Comparison of ENCODE assay signal across 17 mouse cellular contexts in genomic region chr4:151088819-151089218, GRCm38 (mm10). TPM values are rescaled to one million over a fixed set of nuclear protein-coding genes. Genes with fewer than 3 reads are reported as not detected.
A peak's percentile ranks its signal among the peaks of the same experiment; 100 is the strongest.
DNase-seq lines count a peak whose midpoint lies in the region; ATAC-seq and TF ChIP-seq lines count a peak whose summit lies in the region.
"Had no signal": no experiment of that assay in that cellular context is flagged by ENCODE, and none has a peak within 500 bp of the region (broad histone marks: within the 10 kb centered on the region; RNA-seq: fewer than 3 reads in every experiment).

No protein-coding gene starts in this region.

- WGBS in hindbrain, postnatal 0 days: 84% methylated on average over 14 of the region's 14 CpGs

- ATAC-seq in frontal cortex, adult (ENCODE audit: low TSS enrichment): peak; percentile 31
- ATAC-seq in hindbrain, postnatal 0 days: 0 out of 2 replicates have a peak, but pooled peaks have one; percentile 19
- ATAC-seq: liver, embryonic 12.5 days had no signal

- no peak overlapping the region for H3K9ac ChIP-seq in hindbrain, postnatal 0 days (replicated peaks; ENCODE audit: low read length)
- H3K9ac ChIP-seq: liver, embryonic 12.5 days; neural tube, embryonic 15.5 days had no signal

- no peaks in the 10 kb centered on the region for H3K9me3 ChIP-seq in hindbrain, postnatal 0 days (ENCODE audit: low read length)
- H3K9me3 ChIP-seq: liver, embryonic 12.5 days; neural tube, embryonic 15.5 days had no signal

- peak overlapping the region; percentile 44; the same call in 1 of the 2 replicates for H3K27ac ChIP-seq in left cerebral cortex, adult 2 months
- peak overlapping the region; percentile 56; the same call in 1 of the 2 replicates for H3K27ac ChIP-seq in hindbrain, postnatal 0 days
- H3K27ac ChIP-seq: liver, embryonic 12.5 days; stomach, postnatal 0 days had no signal

- TF ChIP-seq CTCF in left cerebral cortex, adult 2 months (IDR thresholded peaks at IDR 0.05): no peak
- TF ChIP-seq CTCF in hindbrain, postnatal 0 days (IDR thresholded peaks at IDR 0.05; ENCODE audit: low read depth): no peak

- intact Hi-C loops in left cerebral cortex, adult 2 months (cut with DNase I): no loop called here

- no peaks in the 10 kb centered on the region for H3K27me3 ChIP-seq in hindbrain, postnatal 0 days (ENCODE audit: insufficient read depth, low read length)
- H3K27me3 ChIP-seq: liver, embryonic 12.5 days; neural tube, embryonic 15.5 days had no signal

- peaks cover 22% of the 10 kb centered on the region for H3K36me3 ChIP-seq in hindbrain, postnatal 0 days (ENCODE audit: insufficient read depth, low read length)
- H3K36me3 ChIP-seq: liver, embryonic 12.5 days had no signal

- DNase-seq in frontal cortex, postnatal 10 days (ENCODE audit: low spot score in 2 of 2): no peak
- DNase-seq in left cerebral cortex, adult 2 months (ENCODE audit: extremely low spot score in 1 of 2, low spot score in 2 of 2): no peak
- DNase-seq in left cerebral cortex, adult 11 months (ENCODE audit: low spot score): no peak
- peak; percentile 88 for DNase-seq in cerebellum, postnatal 10 days
- DNase-seq in hindbrain, postnatal 0 days (ENCODE audit: low spot score): peak; percentile 46
- DNase-seq in adrenal gland, postnatal 36 days: no peak
- DNase-seq in kidney, postnatal 14 days: no peak
- DNase-seq: kidney, adult 18-20 months; midbrain, embryonic 14.5 days had no signal

- no peak overlapping the region for H3K4me2 ChIP-seq in hindbrain, postnatal 0 days (ENCODE audit: low read depth, low read length)
- H3K4me2 ChIP-seq: liver, embryonic 12.5 days; neural tube, embryonic 15.5 days had no signal

- 0 out of 2 replicates have a peak, but pooled peaks cover 3% of the 10 kb centered on the region for H3K4me1 ChIP-seq in hindbrain, postnatal 0 days (ENCODE audit: insufficient read depth, low read length)
- H3K4me1 ChIP-seq: liver, embryonic 12.5 days had no signal

- no peak overlapping the region; the same call in 1 of the 2 replicates for H3K4me3 ChIP-seq in left cerebral cortex, adult 2 months
- H3K4me3 ChIP-seq in hindbrain, postnatal 0 days (ENCODE audit: low read length): no peak overlapping the region
- H3K4me3 ChIP-seq: liver, embryonic 12.5 days; neural tube, embryonic 15.5 days had no signal

RNA-seq across cellular contexts. Expression of gene Gm13090, which starts 0.6 kb away (rescaled TPM):
- not detected for total RNA-seq in left cerebral cortex, adult 2 months (2021)
- not detected in 2 replicates for total RNA-seq in hindbrain, postnatal 0 days (2014; rRNA removed)
- not detected in 2 replicates for polyA plus RNA-seq in hindbrain, postnatal 0 days (2015; fragmentation: Nextera tagmentation; extraction: Ambion mirVana)
- total RNA-seq in adrenal gland, postnatal 36 days (2021): not detected
- total RNA-seq: adrenal gland, adult 18-20 months; gastrocnemius, postnatal 4 days; layer of hippocampus, postnatal 10 days had no signal
- polyA plus RNA-seq: liver, embryonic 12.5 days; neural tube, embryonic 15.5 days; small intestine, adult 2 months; stomach, postnatal 0 days had no signal

RNA-seq across cellular contexts. Expression of gene Vamp3, which starts 31.1 kb away (rescaled TPM):
- total RNA-seq in left cerebral cortex, adult 2 months (2021): 10 to 100 TPM; 29.6 to 32.5 TPM
- total RNA-seq in hindbrain, postnatal 0 days (2014; rRNA removed): 34.2 and 35.2 TPM in 2 replicates
- polyA plus RNA-seq in hindbrain, postnatal 0 days (2015; fragmentation: Nextera tagmentation; extraction: Ambion mirVana): 56.3 and 57.0 TPM in 2 replicates
- 10 to 100 TPM; 74.9 to 86.0 TPM for total RNA-seq in adrenal gland, postnatal 36 days (2021)

RNA-seq across cellular contexts. Expression of gene Per3, which starts 44.4 kb away (rescaled TPM):
- 10 to 100 TPM; 25.1 to 29.9 TPM for total RNA-seq in left cerebral cortex, adult 2 months (2021)
- 4.0 and 11.4 TPM in 2 replicates for total RNA-seq in hindbrain, postnatal 0 days (2014; rRNA removed)
- 4.7 and 5.0 TPM in 2 replicates for polyA plus RNA-seq in hindbrain, postnatal 0 days (2015; fragmentation: Nextera tagmentation; extraction: Ambion mirVana)
- 10 to 100 TPM; 12.3 to 25.1 TPM for total RNA-seq in adrenal gland, postnatal 36 days (2021)

Comparison
In these comparisons a context has a peak if more than half of its experiments do, and no peak if none do; other contexts are left out.
1. DNase-seq: peak in cerebellum, postnatal 10 days (2 of 2) and hindbrain, postnatal 0 days (single experiment); none in frontal cortex, postnatal 10 days (0 of 2), left cerebral cortex, adult 2 months (0 of 2), left cerebral cortex, adult 11 months (single experiment), adrenal gland, postnatal 36 days (0 of 2) and kidney, postnatal 14 days (single experiment).